ENCODE assay signal across 13 mouse cellular contexts in the genomic region with DNA sequence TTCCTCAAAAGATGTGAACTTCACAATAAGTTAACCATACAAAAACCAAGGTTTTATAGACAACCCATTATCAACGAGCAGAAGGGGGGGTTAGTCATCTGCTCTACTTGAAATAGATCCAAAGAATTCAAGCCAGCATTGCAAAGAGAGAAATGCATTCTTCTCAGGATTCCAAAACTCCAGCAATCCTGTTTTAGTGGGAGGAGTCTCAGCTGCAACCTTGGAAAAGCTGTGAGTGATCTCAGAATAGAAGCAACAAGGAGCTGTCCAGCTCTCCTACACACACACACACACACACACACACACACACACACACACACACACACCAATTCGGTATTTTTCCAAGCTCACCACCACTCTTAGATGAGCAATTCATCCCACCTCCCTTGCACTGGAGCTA.
A peak's percentile ranks its signal among the peaks of the same experiment; 100 is the strongest.
DNase-seq lines count a peak whose midpoint lies in the region; ATAC-seq and TF ChIP-seq lines count a peak whose summit lies in the region.
"Had no signal": no experiment of that assay in that cellular context is flagged by ENCODE, and none has a peak within 500 bp of the region (broad histone marks: within the 10 kb centered on the region; RNA-seq: fewer than 3 reads in every experiment).

No protein-coding gene starts in this region.

- no peak overlapping the region for H3K4me2 ChIP-seq in kidney, postnatal 0 days (ENCODE audit: low read length)
- no peak overlapping the region for H3K4me2 ChIP-seq in lung, postnatal 0 days (replicated peaks; ENCODE audit: low read depth, low read length)
- no peak overlapping the region for H3K4me2 ChIP-seq in myocyte (ENCODE audit: low read depth)
- no peak overlapping the region for H3K4me2 ChIP-seq in midbrain, embryonic 15.5 days
- H3K4me2 ChIP-seq: midbrain, embryonic 13.5 days; neural tube, embryonic 13.5 days had no signal

- H3K27me3 ChIP-seq in kidney, postnatal 0 days (ENCODE audit: insufficient read depth, low read length) = no peaks in the 10 kb centered on the region
- H3K27me3 ChIP-seq in lung, postnatal 0 days (replicated peaks; ENCODE audit: insufficient read depth, low read length) = no peaks in the 10 kb centered on the region
- no peaks in the 10 kb centered on the region for H3K27me3 ChIP-seq in myocyte (ENCODE audit: control insufficient read depth, insufficient read depth, insufficient read length)
- H3K27me3 ChIP-seq in midbrain, embryonic 15.5 days (replicated peaks) = no peaks in the 10 kb centered on the region
- H3K27me3 ChIP-seq: midbrain, embryonic 13.5 days; neural tube, embryonic 13.5 days had no signal

- H3K4me3 ChIP-seq in kidney, postnatal 0 days (replicated peaks; ENCODE audit: low read depth, low read length) = no peak overlapping the region
- H3K4me3 ChIP-seq in lung, postnatal 0 days (ENCODE audit: low read depth, low read length) = no peak overlapping the region
- no peak overlapping the region for H3K4me3 ChIP-seq in myocyte
- H3K4me3 ChIP-seq in midbrain, embryonic 15.5 days = no peak overlapping the region
- H3K4me3 ChIP-seq: midbrain, embryonic 13.5 days; neural tube, embryonic 13.5 days had no signal

- H3ac ChIP-seq in myocyte (ENCODE audit: control insufficient read depth, insufficient read length) = no peak overlapping the region

- no peak for ATAC-seq in kidney, postnatal 0 days (replicated peaks; ENCODE audit: low FRiP score, low read depth)
- ATAC-seq in lung, postnatal 0 days = no peak
- ATAC-seq in midbrain, embryonic 15.5 days (replicated peaks) = no peak
- ATAC-seq: midbrain, embryonic 13.5 days had no signal

- no peaks in the 10 kb centered on the region for H3K36me3 ChIP-seq in kidney, postnatal 0 days (ENCODE audit: insufficient read depth, low read length)
- no peaks in the 10 kb centered on the region for H3K36me3 ChIP-seq in lung, postnatal 0 days (ENCODE audit: insufficient read depth, low read length)
- H3K36me3 ChIP-seq in myocyte (ENCODE audit: control insufficient read depth, insufficient read depth) = no peaks in the 10 kb centered on the region
- no peaks in the 10 kb centered on the region for H3K36me3 ChIP-seq in midbrain, embryonic 15.5 days (replicated peaks)
- H3K36me3 ChIP-seq: midbrain, embryonic 13.5 days; neural tube, embryonic 13.5 days had no signal

- no peaks in the 10 kb centered on the region for H3K79me2 ChIP-seq in myocyte (ENCODE audit: control insufficient read depth, insufficient read depth)

- TF ChIP-seq POLR2A in myocyte (IDR thresholded peaks at IDR 0.05; ENCODE audit: insufficient read length, low read depth) = no peak

- TF ChIP-seq CTCF in kidney, postnatal 0 days (IDR thresholded peaks at IDR 0.05; ENCODE audit: low read depth) = no peak
- no peak for TF ChIP-seq CTCF in lung, postnatal 0 days (IDR thresholded peaks at IDR 0.05)

- no peak overlapping the region for H3K27ac ChIP-seq in kidney, postnatal 0 days
- no peak overlapping the region for H3K27ac ChIP-seq in lung, postnatal 0 days (ENCODE audit: low read length)
- no peak overlapping the region for H3K27ac ChIP-seq in midbrain, embryonic 15.5 days
- H3K27ac ChIP-seq: midbrain, embryonic 13.5 days; neural tube, embryonic 13.5 days had no signal

- 19% methylated on average over 2 of the region's 2 CpGs for WGBS in kidney, postnatal 0 days
- WGBS in lung, postnatal 0 days = 29% methylated on average over 2 of the region's 2 CpGs
- WGBS in midbrain, embryonic 15.5 days = 59% methylated on average over 2 of the region's 2 CpGs

- H3K9ac ChIP-seq in kidney, postnatal 0 days (ENCODE audit: low read depth, low read length) = no peak overlapping the region
- no peak overlapping the region for H3K9ac ChIP-seq in lung, postnatal 0 days (replicated peaks; ENCODE audit: low read depth)
- H3K9ac ChIP-seq in midbrain, embryonic 15.5 days = no peak overlapping the region
- H3K9ac ChIP-seq: midbrain, embryonic 13.5 days; neural tube, embryonic 13.5 days had no signal

- no peaks in the 10 kb centered on the region for H3K4me1 ChIP-seq in kidney, postnatal 0 days (replicated peaks; ENCODE audit: insufficient read depth, low read length)
- no peaks in the 10 kb centered on the region for H3K4me1 ChIP-seq in lung, postnatal 0 days (ENCODE audit: insufficient read depth, low read depth, low read length)
- no peaks in the 10 kb centered on the region for H3K4me1 ChIP-seq in midbrain, embryonic 15.5 days
- H3K4me1 ChIP-seq: midbrain, embryonic 13.5 days; neural tube, embryonic 13.5 days had no signal

- DNase-seq in kidney, postnatal 0 days (ENCODE audit: low spot score) = peak; percentile 71
- no peak for DNase-seq in kidney, adult 18-20 months
- peak; percentile 21 for DNase-seq in lung, postnatal 0 days (ENCODE audit: low spot score)
- no peak for DNase-seq in lung, postnatal 14 days
- peak; percentile 47 for DNase-seq in adrenal gland, postnatal 10 days
- DNase-seq: heart, postnatal 4 days; liver; spleen, adult 18-20 months; thymus, adult 2 months had no signal

- no peak for TF ChIP-seq EP300 in lung, postnatal 0 days (IDR thresholded peaks at IDR 0.05)

- no peaks in the 10 kb centered on the region for H3K9me3 ChIP-seq in kidney, postnatal 0 days (replicated peaks; ENCODE audit: low read length)
- H3K9me3 ChIP-seq in lung, postnatal 0 days (ENCODE audit: low read length) = no peaks in the 10 kb centered on the region
- no peaks in the 10 kb centered on the region for H3K9me3 ChIP-seq in midbrain, embryonic 15.5 days
- H3K9me3 ChIP-seq: midbrain, embryonic 13.5 days; neural tube, embryonic 13.5 days had no signal

TF ChIP-seq in myocyte, 11 proteins besides CTCF, POLR2A, EP300 and RAD21:
- peak; percentile 35 for TF ChIP-seq REST (IDR thresholded peaks at IDR 0.05; ENCODE audit: insufficient read depth, insufficient read length)
- TF ChIP-seq USF1 (IDR thresholded peaks at IDR 0.05; ENCODE audit: low read depth) = no peak

Comparison
In these comparisons a context has a peak if more than half of its experiments do, and no peak if none do; other contexts are left out.
1. DNase-seq: peak in kidney, postnatal 0 days (single experiment), lung, postnatal 0 days (single experiment) and adrenal gland, postnatal 10 days (single experiment); none in kidney, adult 18-20 months (single experiment) and lung, postnatal 14 days (single experiment).